Mouse (Mus musculus) adrenal gland, adult 18-20 months (tissue): ENCODE results near the gene Gm37240. TPM values are rescaled to one million over a fixed set of nuclear protein-coding genes. Genes with fewer than 3 reads are reported as not detected.

ENCODE experiments used
- DNase-seq, 2 experiments: peaks; one replicate each; pipeline ENCODE4 v3.0.0; 2021 to 2022; ENCODE audit warnings: low spot score in 2 of 2
- microRNA-seq, 2 experiments: library from miRNA; unstranded; fragments of <30 nt; microRNA quantifications; one replicate each; pipeline ENCODE4 v1.2.0; 2021; ENCODE audit warnings: borderline number of aligned reads in 2 of 2
- total RNA-seq, 2 experiments: library from RNA; stranded (reverse); gene quantifications; 1 replicate in 1 of 2; 2 replicates in 1 of 2; pipeline ENCODE4 v1.2.3; 2021

Gm37240 gene
- total RNA-seq, 2 experiments from 2014 or later = 5.7 to 7.9 TPM

DNA sequence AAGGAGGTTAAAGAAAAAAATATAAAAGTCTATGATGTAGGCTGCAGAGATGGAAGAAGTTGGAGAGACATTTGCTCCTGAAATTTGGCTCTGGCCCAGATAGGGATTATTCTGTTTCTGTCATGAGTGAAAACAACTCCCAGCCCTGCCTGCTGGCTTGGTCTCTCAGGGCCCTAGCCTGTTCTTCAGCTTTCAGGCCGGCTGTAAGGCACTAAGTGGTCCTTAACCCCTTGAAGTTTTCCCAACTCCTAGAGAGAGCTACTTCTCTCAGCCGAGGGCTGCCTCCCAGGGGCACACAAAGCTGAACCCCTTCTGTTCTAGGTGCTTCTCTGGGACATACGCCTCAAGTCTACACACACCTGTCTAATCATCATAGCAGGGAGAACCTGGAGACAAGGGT, 1414.8 kb downstream of the Gm37240 start:
- no peak for DNase-seq

GRCm38 (mm10) chr3:84471146-84471545, 1416.2 kb downstream of the Gm37240 start:
- no peak for DNase-seq

DNA sequence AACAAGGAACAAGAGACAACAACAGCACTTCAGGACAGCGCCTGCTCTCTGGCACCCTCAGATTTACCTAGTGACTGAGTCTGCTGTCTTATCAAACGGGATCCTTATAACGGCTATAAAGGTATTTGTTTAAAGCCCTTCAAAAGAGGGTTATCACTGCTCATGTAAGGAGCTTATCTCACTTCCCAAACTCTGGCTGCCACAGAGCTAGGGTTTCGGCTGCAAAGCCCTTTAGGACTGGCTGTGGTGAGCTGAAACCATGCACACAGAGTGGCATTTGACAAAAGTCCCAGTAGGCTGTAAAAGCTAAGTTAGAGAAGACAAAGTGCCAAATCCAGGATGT, 1419.2 kb downstream of the Gm37240 start:
- DNase-seq = no peak

DNA sequence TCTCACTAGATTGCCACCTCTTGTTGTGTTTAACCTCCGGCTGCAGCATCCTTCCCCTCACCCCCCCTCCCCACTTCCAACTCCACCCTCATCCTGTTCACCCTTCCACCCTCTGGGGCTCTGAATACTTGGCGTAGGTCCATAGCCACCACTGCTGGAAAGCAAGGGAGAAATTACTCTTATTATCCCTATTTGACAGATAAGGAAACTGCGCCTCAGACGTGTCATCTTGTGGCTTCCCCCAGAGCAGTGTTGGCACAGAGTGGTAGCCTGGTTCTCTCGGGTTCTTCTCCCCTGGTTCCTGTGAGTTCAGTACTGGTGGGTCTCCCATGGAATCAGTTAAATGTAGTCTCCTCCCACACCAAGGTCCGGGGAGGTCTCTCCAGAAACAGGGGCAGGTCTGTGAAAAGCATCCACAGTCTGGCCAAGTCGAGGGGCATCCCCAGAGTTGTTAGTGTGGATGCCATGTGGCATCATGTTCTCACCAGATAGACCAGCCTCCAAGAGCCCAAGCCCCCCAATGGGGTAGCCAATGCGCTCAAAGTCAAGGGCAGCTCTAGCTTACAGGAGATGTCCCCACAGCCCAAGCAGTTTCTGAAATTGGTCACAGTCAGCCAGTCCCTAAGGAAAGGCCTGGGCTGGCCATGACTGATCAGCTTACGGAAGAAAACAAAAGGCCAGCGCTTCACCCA, 1419.8 kb downstream of the Gm37240 start:
- no peak for DNase-seq

DNA sequence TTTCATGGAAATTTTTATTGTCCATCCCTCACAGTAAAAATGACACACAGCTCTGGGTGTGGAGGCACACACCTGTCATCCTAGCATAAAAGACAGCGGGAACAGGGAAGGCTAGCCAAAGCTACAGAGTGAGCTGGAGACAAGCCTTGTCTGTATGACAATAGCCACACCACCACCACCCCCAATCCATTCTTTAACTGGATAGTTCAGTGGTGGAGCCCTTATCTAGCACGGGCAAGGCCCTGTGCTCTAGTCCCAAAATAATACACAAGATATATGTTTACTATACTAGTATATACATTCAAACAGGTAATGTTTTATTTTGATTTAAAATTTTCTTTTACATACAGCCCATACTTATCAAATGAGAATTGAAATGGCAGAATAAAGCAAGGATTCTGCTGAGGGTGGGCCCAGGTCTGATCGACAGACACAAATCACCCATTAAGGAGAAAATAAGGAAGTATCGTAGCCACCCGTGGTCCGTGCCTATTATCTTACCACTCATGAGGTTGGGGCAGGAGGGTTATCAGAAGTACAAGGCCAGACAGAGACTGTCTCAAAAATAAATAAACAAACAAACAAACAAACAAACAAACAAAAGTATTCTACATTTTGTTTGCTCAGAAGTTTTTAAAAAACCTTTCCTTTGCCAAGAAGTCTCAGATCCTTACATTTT, 1421.4 kb downstream of the Gm37240 start:
- DNase-seq = no peak

- DNase-seq = no peak
Observed at GRCm38 (mm10) chr3:84461687-84462086, 1425.6 kb downstream of the Gm37240 start.

DNA sequence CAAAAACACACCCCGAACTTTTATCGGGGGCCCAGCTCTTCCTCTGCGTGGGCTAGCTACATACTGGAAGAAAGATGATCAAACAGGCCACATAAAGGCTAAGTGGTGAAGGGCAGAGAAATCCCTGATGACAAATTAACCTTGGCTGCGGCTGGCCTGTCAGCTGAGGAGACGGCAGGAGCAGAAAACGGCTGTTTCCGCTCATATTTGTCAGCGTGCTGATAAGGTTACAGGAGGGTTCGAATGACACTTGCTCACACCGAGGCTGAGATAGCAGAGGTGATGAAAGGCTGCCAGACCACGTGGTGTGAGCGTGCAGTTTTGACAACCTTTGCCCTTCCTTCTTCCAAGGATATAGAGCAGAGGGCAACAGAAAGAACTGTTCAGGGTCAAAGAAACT, 1426.4 kb downstream of the Gm37240 start:
- DNase-seq = peak; percentile 53 to 54

DNA sequence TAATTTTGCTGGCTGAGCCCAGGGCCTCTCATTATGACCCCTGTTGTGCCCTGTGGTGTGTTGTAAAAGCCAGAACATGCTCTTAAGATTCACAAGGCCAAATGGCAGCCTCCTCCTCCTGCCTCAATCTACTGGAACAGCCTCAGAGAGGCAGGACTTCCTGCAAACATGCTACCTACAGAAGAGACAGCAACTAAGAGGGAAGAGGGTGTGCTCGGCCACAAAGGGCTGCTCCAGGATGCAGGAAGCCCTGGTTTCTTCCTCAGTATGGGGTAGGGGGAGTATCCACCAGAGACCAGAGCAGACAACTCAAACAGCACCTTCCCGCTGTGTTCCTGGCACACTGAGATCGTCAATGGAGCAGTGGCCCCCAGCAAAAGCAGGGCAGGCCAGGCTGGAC, 1426.8 kb downstream of the Gm37240 start:
- DNase-seq = no peak

DNA sequence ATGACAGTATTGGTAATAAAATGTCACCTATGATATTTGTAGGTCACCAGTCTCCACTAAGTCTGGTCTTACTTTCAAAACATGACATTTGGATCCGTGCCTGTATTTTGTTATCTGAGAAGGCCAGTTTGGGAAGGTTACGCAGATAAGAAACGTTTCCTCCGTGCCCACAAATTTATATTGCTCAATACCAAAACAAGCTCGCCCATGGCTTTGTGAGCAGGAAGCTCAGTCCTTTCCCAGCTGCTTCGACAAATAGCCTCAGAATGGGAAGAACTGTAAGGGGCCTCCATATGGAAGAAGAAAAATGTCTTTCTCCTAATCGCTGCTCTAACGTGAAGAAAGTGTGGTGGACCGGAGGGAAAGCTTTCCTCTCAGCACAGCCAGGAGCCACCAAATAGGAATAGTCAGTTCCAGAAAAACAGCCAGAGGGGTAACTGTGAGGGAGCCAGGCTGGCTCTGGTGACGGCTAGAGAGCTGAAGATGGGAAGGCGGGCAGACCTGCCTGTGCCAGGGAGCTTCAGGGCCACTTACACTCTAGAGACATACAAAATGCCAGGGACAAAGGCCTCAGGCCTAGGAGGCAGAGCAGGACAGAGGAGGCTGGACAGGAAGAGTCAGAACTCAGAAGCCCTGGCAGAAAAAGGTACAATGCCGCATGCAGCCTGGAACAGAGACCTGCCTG, 1431.4 kb downstream of the Gm37240 start:
- DNase-seq = peak in 1 of 2 experiments; percentile 42

- no peak for DNase-seq
Observed at GRCm38 (mm10) chr3:84450651-84451050, 1436.7 kb downstream of the Gm37240 start.

DNA sequence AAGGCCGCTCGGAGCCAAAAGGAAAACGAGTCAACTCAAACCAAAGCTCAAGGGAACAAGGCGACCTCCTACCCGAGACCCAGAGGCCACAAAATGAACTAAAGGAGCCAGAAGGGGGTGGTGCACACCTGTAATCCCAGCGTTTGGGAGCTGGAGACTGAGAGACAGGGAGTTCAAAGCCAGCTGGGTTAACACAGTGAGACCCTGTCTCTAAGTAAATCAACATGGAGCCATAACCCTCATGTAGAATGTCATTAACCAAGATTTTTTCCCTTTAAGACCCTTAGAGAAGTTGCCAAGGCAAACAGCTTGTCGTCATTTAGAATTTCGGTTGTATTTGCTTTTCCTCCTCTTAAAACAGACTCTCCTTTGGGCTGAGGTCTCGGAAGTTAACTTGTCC, 1438.3 kb downstream of the Gm37240 start:
- no peak for DNase-seq

DNA sequence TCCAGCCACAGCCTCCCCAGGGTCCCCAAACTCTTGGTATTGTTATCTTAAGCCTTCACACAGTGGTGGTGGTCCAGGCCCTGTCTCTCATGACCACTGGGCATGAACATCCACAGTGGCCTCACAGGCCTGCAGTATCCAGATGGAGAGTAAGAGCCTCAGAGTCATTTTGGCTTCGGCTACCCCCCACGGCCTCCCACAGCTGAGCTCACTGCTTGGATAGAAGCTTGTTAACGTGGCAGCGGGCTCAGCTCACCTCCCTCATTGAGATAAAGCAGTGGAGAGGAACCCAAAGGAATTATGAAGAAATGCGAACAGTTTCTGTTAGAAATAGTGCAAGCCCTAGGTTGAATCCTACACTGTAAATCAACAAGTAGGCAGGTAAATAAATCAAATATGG, 1439.5 kb downstream of the Gm37240 start:
- DNase-seq = no peak

Small RNAs within 50 kb of the gene (microRNA-seq; reads per million reads assigned to microRNA genes)
- 0 reads per million in 2 experiments for gene Mir466k

Other genes with a start within 250 kb of the Gm37240 start
- 1 to 10 TPM; 6.8 to 7.2 TPM for gene Fam160a1, start 70.2 kb downstream of the Gm37240 start, total RNA-seq
- gene Glt28d2, start within 50 bp of the Gm37240 start, total RNA-seq = 1 to 10 TPM; 1.4 to 1.7 TPM
- gene Sh3d19, start 83.6 kb upstream of the Gm37240 start, total RNA-seq = 10 to 100 TPM; 10.6 to 16.6 TPM
- not detected for gene Prss48, start 115.0 kb upstream of the Gm37240 start, total RNA-seq